Mouse (Mus musculus) fibroblast of lung, adult 2 months (primary cell): ENCODE data around the gene S100a2.

Source experiments
- DNase-seq: peaks from one replicate; pipeline ENCODE4 v3.0.0-alpha.2; 2011; ENCODE audit warnings: low read depth

The S100a2 gene

GRCm38 (mm10) chr3:90615911-90616310, 25.9 kb downstream of the S100a2 start:
- DNase-seq = no peak

GRCm38 (mm10) chr3:90617586-90617985, 27.5 kb downstream of the S100a2 start:
- no peak for DNase-seq

GRCm38 (mm10) chr3:90621552-90621951, 31.5 kb downstream of the S100a2 start:
- DNase-seq = no peak

GRCm38 (mm10) chr3:90623435-90624071, 33.5 kb downstream of the S100a2 start:
- DNase-seq = no peak

- no peak for DNase-seq
Measured at GRCm38 (mm10) chr3:90625496-90625895, 35.4 kb downstream of the S100a2 start.

GRCm38 (mm10) chr3:90626266-90627021, 36.4 kb downstream of the S100a2 start:
- no peak for DNase-seq

GRCm38 (mm10) chr3:90627366-90627765, 37.3 kb downstream of the S100a2 start:
- no peak for DNase-seq

GRCm38 (mm10) chr3:90627807-90628206, 37.8 kb downstream of the S100a2 start:
- no peak for DNase-seq

GRCm38 (mm10) chr3:90629298-90629697, 39.3 kb downstream of the S100a2 start:
- DNase-seq = no peak

GRCm38 (mm10) chr3:90631984-90632383, 41.9 kb downstream of the S100a2 start:
- no peak for DNase-seq

- DNase-seq = no peak
Measured at GRCm38 (mm10) chr3:90638511-90639275, 48.6 kb downstream of the S100a2 start.

GRCm38 (mm10) chr3:90639511-90640154, 49.6 kb downstream of the S100a2 start:
- DNase-seq = no peak

- DNase-seq = no peak
Measured at GRCm38 (mm10) chr3:90640981-90641380, 50.9 kb downstream of the S100a2 start.
